Mouse (Mus musculus): ENCODE results near the gene Rundc3b. TPM values are rescaled to one million over a fixed set of nuclear protein-coding genes. Genes with fewer than 3 reads are reported as not detected.

Gene Rundc3b
- 5.4 and 6.1 TPM in 2 replicates for polyA plus RNA-seq (2014; fragmentation: Nextera tagmentation; extraction: Ambion mirVana)

GRCm38 (mm10) chr5:8622596-8623231 is at the start of gene Rundc3b:
Gene Rundc3b, minus strand, starts transcription at chr5:8622952.
- Histone ChIP-seq H3K27ac (ENCODE audit: low read length) (no peak within 1 kb of the TSS), H3K4me1 (ENCODE audit: control insufficient read depth, insufficient read depth, low read length) (no peaks in the 10 kb centered on the region), H3K36me3 (ENCODE audit: control insufficient read depth, insufficient read depth, low read length) (no peaks in the 10 kb centered on the region), H3K9me3 (ENCODE audit: control insufficient read depth, low read depth, low read length) (no peaks in the 10 kb centered on the region), H3K27me3 (ENCODE audit: control insufficient read depth, insufficient read depth, low read length) (no peaks in the 10 kb centered on the region), H3K4me3 (ENCODE audit: low read depth, low read length) (peak within 1 kb of the TSS; percentile 80), H3K4me2 (replicated peaks; ENCODE audit: low read depth, low read length) (peak within 1 kb of the TSS; percentile 89), H3K9ac (replicated peaks; ENCODE audit: low read depth, low read length) (peak within 1 kb of the TSS; percentile 64)
- ATAC-seq (ENCODE audit: insufficient number of reproducible peaks, insufficient read depth, low FRiP score, low read depth) = peak; percentile 99
- under 1% methylated on average over 53 of the region's 74 CpGs for WGBS

- WGBS = 90% methylated on average over 1 of the region's 1 CpGs
- no peaks in the 10 kb centered on the region for H3K4me1 ChIP-seq (ENCODE audit: control insufficient read depth, insufficient read depth, low read length)
- H3K9ac ChIP-seq (replicated peaks; ENCODE audit: low read depth, low read length) = no peak overlapping the region
- no peaks in the 10 kb centered on the region for H3K36me3 ChIP-seq (ENCODE audit: control insufficient read depth, insufficient read depth, low read length)
- no peaks in the 10 kb centered on the region for H3K27me3 ChIP-seq (ENCODE audit: control insufficient read depth, insufficient read depth, low read length)
- no peak overlapping the region for H3K27ac ChIP-seq (ENCODE audit: low read length)
- no peak overlapping the region for H3K4me3 ChIP-seq (ENCODE audit: low read depth, low read length)
- no peaks in the 10 kb centered on the region for H3K9me3 ChIP-seq (ENCODE audit: control insufficient read depth, low read depth, low read length)
- no peak for ATAC-seq (ENCODE audit: insufficient number of reproducible peaks, insufficient read depth, low FRiP score, low read depth)
- no peak overlapping the region for H3K4me2 ChIP-seq (replicated peaks; ENCODE audit: low read depth, low read length)
Observed at GRCm38 (mm10) chr5:8669606-8670005, 46.9 kb upstream of the Rundc3b start.

- H3K36me3 ChIP-seq (ENCODE audit: control insufficient read depth, insufficient read depth, low read length) = no peaks in the 10 kb centered on the region
- H3K27me3 ChIP-seq (ENCODE audit: control insufficient read depth, insufficient read depth, low read length) = no peaks in the 10 kb centered on the region
- H3K4me2 ChIP-seq (replicated peaks; ENCODE audit: low read depth, low read length) = no peak overlapping the region
- H3K9me3 ChIP-seq (ENCODE audit: control insufficient read depth, low read depth, low read length) = no peaks in the 10 kb centered on the region
- WGBS = 75% methylated on average over 9 of the region's 9 CpGs
- H3K4me3 ChIP-seq (ENCODE audit: low read depth, low read length) = no peak overlapping the region
- H3K27ac ChIP-seq (ENCODE audit: low read length) = no peak overlapping the region
- ATAC-seq (ENCODE audit: insufficient number of reproducible peaks, insufficient read depth, low FRiP score, low read depth) = no peak
- no peak overlapping the region for H3K9ac ChIP-seq (replicated peaks; ENCODE audit: low read depth, low read length)
- no peaks in the 10 kb centered on the region for H3K4me1 ChIP-seq (ENCODE audit: control insufficient read depth, insufficient read depth, low read length)
Observed at GRCm38 (mm10) chr5:8667758-8668474, 45.2 kb upstream of the Rundc3b start.

GRCm38 (mm10) chr5:8664678-8665077 is 41.9 kb upstream of the Rundc3b start:
- H3K4me1 ChIP-seq (ENCODE audit: control insufficient read depth, insufficient read depth, low read length) = no peaks in the 10 kb centered on the region
- no peak overlapping the region for H3K9ac ChIP-seq (replicated peaks; ENCODE audit: low read depth, low read length)
- no peaks in the 10 kb centered on the region for H3K9me3 ChIP-seq (ENCODE audit: control insufficient read depth, low read depth, low read length)
- no peak for ATAC-seq (ENCODE audit: insufficient number of reproducible peaks, insufficient read depth, low FRiP score, low read depth)
- no peak overlapping the region for H3K4me2 ChIP-seq (replicated peaks; ENCODE audit: low read depth, low read length)
- H3K4me3 ChIP-seq (ENCODE audit: low read depth, low read length) = no peak overlapping the region
- no peaks in the 10 kb centered on the region for H3K27me3 ChIP-seq (ENCODE audit: control insufficient read depth, insufficient read depth, low read length)
- 27% methylated on average over 3 of the region's 3 CpGs for WGBS
- no peaks in the 10 kb centered on the region for H3K36me3 ChIP-seq (ENCODE audit: control insufficient read depth, insufficient read depth, low read length)
- H3K27ac ChIP-seq (ENCODE audit: low read length) = no peak overlapping the region

- no peak for ATAC-seq (ENCODE audit: insufficient number of reproducible peaks, insufficient read depth, low FRiP score, low read depth)
- WGBS = 67% methylated on average over 10 of the region's 10 CpGs
- no peak overlapping the region for H3K9ac ChIP-seq (replicated peaks; ENCODE audit: low read depth, low read length)
Observed at GRCm38 (mm10) chr5:8660738-8661151, 38.0 kb upstream of the Rundc3b start.

GRCm38 (mm10) chr5:8659911-8660737 is 37.4 kb upstream of the Rundc3b start, which contains the start of gene Abcb1a:
Gene Abcb1a, plus strand, starts transcription at chr5:8660077.
- Histone ChIP-seq H3K4me2 (replicated peaks; ENCODE audit: low read depth, low read length) (peak within 1 kb of the TSS; percentile 72), H3K4me1 (ENCODE audit: control insufficient read depth, insufficient read depth, low read length) (no peaks in the 10 kb centered on the region), H3K9ac (replicated peaks; ENCODE audit: low read depth, low read length) (peak within 1 kb of the TSS; percentile 11; the same call in 1 of the 2 replicates), H3K4me3 (ENCODE audit: low read depth, low read length) (peak within 1 kb of the TSS; percentile 39), H3K27me3 (ENCODE audit: control insufficient read depth, insufficient read depth, low read length) (no peaks in the 10 kb centered on the region), H3K9me3 (ENCODE audit: control insufficient read depth, low read depth, low read length) (no peaks in the 10 kb centered on the region), H3K27ac (ENCODE audit: low read length) (no peak within 1 kb of the TSS), H3K36me3 (ENCODE audit: control insufficient read depth, insufficient read depth, low read length) (no peaks in the 10 kb centered on the region)
- peak; percentile 69 for ATAC-seq (ENCODE audit: insufficient number of reproducible peaks, insufficient read depth, low FRiP score, low read depth)
- WGBS = 4% methylated on average over 37 of the region's 37 CpGs

More at GRCm38 (mm10) chr5:8660738-8661151, 38.0 kb upstream of the Rundc3b start:
- Histone ChIP-seq H3K36me3 (ENCODE audit: control insufficient read depth, insufficient read depth, low read length) (no peaks in the 10 kb centered on the region), H3K4me2 (replicated peaks; ENCODE audit: low read depth, low read length) (peak overlapping the region; percentile 72), H3K4me3 (ENCODE audit: low read depth, low read length) (peak overlapping the region; percentile 39), H3K4me1 (ENCODE audit: control insufficient read depth, insufficient read depth, low read length) (no peaks in the 10 kb centered on the region), H3K27ac (ENCODE audit: low read length) (no peak overlapping the region), H3K9me3 (ENCODE audit: control insufficient read depth, low read depth, low read length) (no peaks in the 10 kb centered on the region), H3K27me3 (ENCODE audit: control insufficient read depth, insufficient read depth, low read length) (no peaks in the 10 kb centered on the region)

- Histone ChIP-seq H3K27ac (ENCODE audit: low read length) (no peak overlapping the region), H3K4me1 (ENCODE audit: control insufficient read depth, insufficient read depth, low read length) (no peaks in the 10 kb centered on the region), H3K9me3 (ENCODE audit: control insufficient read depth, low read depth, low read length) (no peaks in the 10 kb centered on the region), H3K27me3 (ENCODE audit: control insufficient read depth, insufficient read depth, low read length) (no peaks in the 10 kb centered on the region), H3K9ac (replicated peaks; ENCODE audit: low read depth, low read length) (no peak overlapping the region), H3K4me3 (ENCODE audit: low read depth, low read length) (no peak overlapping the region), H3K36me3 (ENCODE audit: control insufficient read depth, insufficient read depth, low read length) (no peaks in the 10 kb centered on the region), H3K4me2 (replicated peaks; ENCODE audit: low read depth, low read length) (no peak overlapping the region)
- WGBS = 81% methylated on average over 2 of the region's 2 CpGs
- no peak for ATAC-seq (ENCODE audit: insufficient number of reproducible peaks, insufficient read depth, low FRiP score, low read depth)
Observed at GRCm38 (mm10) chr5:8652085-8652484, 29.3 kb upstream of the Rundc3b start.

GRCm38 (mm10) chr5:8648774-8649173 is 26.0 kb upstream of the Rundc3b start:
- Histone ChIP-seq H3K4me3 (ENCODE audit: low read depth, low read length) (no peak overlapping the region), H3K27ac (ENCODE audit: low read length) (no peak overlapping the region), H3K9ac (replicated peaks; ENCODE audit: low read depth, low read length) (no peak overlapping the region), H3K27me3 (ENCODE audit: control insufficient read depth, insufficient read depth, low read length) (no peaks in the 10 kb centered on the region), H3K9me3 (ENCODE audit: control insufficient read depth, low read depth, low read length) (no peaks in the 10 kb centered on the region), H3K36me3 (ENCODE audit: control insufficient read depth, insufficient read depth, low read length) (no peaks in the 10 kb centered on the region), H3K4me1 (ENCODE audit: control insufficient read depth, insufficient read depth, low read length) (no peaks in the 10 kb centered on the region), H3K4me2 (replicated peaks; ENCODE audit: low read depth, low read length) (no peak overlapping the region)
- ATAC-seq (ENCODE audit: insufficient number of reproducible peaks, insufficient read depth, low FRiP score, low read depth) = no peak

Data from stomach, embryonic 14.5 days (tissue).